Mouse (Mus musculus): ENCODE measurements around the gene Rreb1.

Rreb1 gene

GRCm38 (mm10) chr13:37974731-37975130 is 196.5 kb downstream of the Rreb1 start:
- no peak for DNase-seq (ENCODE audit: low read depth)

GRCm38 (mm10) chr13:37979506-37979905 is 201.3 kb downstream of the Rreb1 start:
- no peak for DNase-seq (ENCODE audit: low read depth)

GRCm38 (mm10) chr13:37980346-37980745 is 202.1 kb downstream of the Rreb1 start:
- DNase-seq (ENCODE audit: low read depth), result no peak

GRCm38 (mm10) chr13:37981063-37981462 is 202.9 kb downstream of the Rreb1 start:
- no peak for DNase-seq (ENCODE audit: low read depth)

- DNase-seq (ENCODE audit: low read depth), result no peak
Measured at GRCm38 (mm10) chr13:37986166-37986565, 208.0 kb downstream of the Rreb1 start.

GRCm38 (mm10) chr13:37989701-37990100 is 211.5 kb downstream of the Rreb1 start:
- DNase-seq (ENCODE audit: low read depth), result no peak

GRCm38 (mm10) chr13:37992638-37993371 is 214.6 kb downstream of the Rreb1 start:
- no peak for DNase-seq (ENCODE audit: low read depth)

GRCm38 (mm10) chr13:37993376-37993703 is 215.1 kb downstream of the Rreb1 start:
- DNase-seq (ENCODE audit: low read depth), result no peak

GRCm38 (mm10) chr13:37993704-37994404 is 215.7 kb downstream of the Rreb1 start, which contains the start of gene Ssr1:
Gene Ssr1, minus strand, starts transcription at chr13:37994217.
- DNase-seq (ENCODE audit: low read depth), result peak; percentile 87

GRCm38 (mm10) chr13:37994405-37994749 is 216.2 kb downstream of the Rreb1 start:
- no peak for DNase-seq (ENCODE audit: low read depth)

- no peak for DNase-seq (ENCODE audit: low read depth)
Measured at GRCm38 (mm10) chr13:37999713-38000112, 221.5 kb downstream of the Rreb1 start.

Measured in c-Kit-positive CD71-negative TER-119-negative erythroid progenitor cells, embryonic 14.5 days (primary cell).